Mouse (Mus musculus): Measurements from ENCODE around the gene Klhl10. TPM values are rescaled to one million over a fixed set of nuclear protein-coding genes. Genes with fewer than 3 reads are reported as not detected.

The Klhl10 gene
- total RNA-seq, 2 experiments from 2014 or later, result 0.82 to 1.2 TPM

DNA sequence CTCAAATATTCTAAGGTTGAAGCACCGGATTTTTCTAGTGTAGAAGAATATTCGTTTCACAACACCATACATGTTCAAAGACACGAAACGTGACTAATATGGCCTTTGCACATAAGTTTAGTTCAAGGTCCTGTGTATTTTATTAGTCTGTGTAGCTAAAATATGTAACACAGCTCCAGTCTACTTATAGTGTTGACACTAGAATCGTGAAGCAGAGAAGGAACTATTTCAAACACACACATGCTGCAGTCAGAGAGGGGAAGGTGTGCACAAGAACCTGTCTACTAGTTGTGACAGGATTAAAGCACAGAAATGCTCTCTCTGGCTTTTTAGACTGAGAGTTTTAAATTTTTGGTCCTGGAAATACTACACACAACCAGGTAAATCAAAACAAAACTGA, 16.0 kb downstream of the Klhl10 start:
- DNase-seq (ENCODE audit: low spot score in 2 of 2), result no peak

DNA sequence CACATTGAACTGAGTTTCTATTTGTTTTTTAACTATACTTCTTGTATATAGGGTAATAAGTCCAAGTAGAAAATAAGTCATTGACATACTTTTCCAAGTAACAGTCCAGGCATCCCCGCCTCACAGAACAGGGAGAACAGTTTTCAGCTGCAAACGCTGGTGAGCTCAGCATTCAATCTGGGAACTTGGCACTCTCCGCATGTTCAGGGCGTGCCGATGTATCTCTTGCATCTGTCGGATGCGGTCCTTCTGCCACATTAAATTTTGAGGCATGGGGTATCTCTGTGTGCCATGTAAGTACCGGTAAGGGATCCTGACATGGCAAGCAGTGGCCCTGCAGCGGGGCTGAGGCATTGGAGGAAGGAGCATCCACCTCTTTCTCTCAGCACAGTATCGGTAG, 21.0 kb downstream of the Klhl10 start:
- peak; percentile 39 for DNase-seq (ENCODE audit: low spot score in 2 of 2)

- no peak for DNase-seq (ENCODE audit: low spot score in 2 of 2)
Observed at GRCm38 (mm10) chr11:100465229-100465792, 23.6 kb downstream of the Klhl10 start.

DNA sequence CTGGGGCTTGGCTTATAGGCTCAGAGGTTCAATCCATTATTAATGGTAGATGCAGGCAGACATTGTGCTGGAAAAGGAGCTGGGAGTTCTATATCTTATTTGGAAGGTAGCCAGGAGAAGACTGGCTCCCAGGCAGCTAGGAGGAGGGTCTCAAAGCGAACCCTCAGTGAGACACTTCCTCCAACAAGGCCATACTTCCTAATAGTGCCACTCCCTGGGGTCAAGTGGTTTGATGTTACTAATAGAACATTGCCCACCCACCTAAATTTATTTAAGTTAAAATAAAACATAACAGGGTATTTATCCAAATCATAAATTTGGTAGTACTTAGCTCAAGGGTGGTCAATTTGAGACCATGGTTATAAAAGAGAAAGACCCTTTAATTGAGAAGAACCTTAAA, 24.1 kb downstream of the Klhl10 start:
- DNase-seq (ENCODE audit: low spot score in 2 of 2), result no peak

DNA sequence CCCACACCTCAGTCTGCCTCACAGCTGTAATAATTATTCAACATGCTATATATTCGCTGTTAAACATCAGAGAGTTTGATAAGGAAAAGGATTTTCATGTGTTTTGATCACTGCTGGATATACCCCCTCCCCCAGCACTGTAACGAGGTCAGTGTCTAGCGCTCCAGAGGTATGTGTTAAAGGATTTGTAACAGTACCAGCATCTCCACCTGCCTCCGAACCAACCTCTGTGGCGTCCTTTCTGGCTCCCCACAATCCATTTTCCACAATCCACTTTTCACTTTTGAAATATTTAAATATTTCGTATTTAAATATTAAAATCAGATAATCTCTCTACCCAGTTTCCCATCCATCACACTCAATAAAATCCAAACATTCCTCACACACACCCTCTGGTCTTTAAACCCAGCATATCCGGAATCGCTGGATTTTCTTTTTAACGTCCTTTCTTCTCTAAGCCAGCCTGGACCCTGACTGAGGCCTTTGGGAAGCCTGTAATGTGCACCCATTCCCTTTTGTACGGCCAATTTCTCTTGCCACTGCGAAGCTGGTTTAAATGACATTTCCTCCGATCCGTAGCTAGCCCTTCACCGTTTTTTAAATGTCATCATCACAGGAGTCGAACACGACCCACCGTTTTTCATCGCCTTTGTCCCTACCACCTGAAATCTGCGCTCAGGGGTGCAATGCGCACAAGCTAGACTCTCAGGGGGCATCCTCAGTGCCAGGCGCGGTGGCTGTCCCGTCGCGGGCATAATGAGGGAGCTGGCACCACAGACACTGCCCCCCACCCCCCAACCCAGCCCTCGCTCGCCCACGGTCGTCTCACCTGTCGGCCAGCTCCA, 29.9 kb downstream of the Klhl10 start:
- no peak for DNase-seq (ENCODE audit: low spot score in 2 of 2)

- DNase-seq (ENCODE audit: low spot score in 2 of 2), result peak; percentile 87 to 91
Observed at GRCm38 (mm10) chr11:100472197-100472934, 30.6 kb downstream of the Klhl10 start, which contains the start of gene Klhl11. Gene Klhl11, minus strand, starts transcription at chr11:100472741.

- DNase-seq (ENCODE audit: low spot score in 2 of 2), result no peak
Observed at GRCm38 (mm10) chr11:100472935-100473295, 31.2 kb downstream of the Klhl10 start.

GRCm38 (mm10) chr11:100476281-100476680, 34.6 kb downstream of the Klhl10 start:
- DNase-seq (ENCODE audit: low spot score in 2 of 2), result no peak

DNA sequence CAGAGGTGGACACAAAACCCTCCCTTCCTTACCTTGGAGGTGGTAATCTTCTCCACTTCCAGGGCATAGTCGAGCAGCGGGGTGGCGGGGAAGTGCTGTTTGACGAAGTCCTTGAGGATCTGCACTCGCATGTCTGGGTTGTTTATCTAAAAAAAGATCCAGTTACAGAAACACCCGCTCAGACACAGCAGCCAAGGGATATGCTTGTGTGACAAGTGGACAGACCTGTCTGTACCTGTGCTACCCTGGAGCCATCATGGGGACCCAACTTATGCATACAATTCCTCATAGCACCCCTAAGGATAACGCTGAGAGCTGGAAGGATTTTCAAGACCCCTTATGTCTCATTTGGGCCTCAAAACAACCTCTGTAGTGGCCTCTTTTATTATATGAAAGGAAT, 37.4 kb downstream of the Klhl10 start:
- no peak for DNase-seq (ENCODE audit: low spot score in 2 of 2)

GRCm38 (mm10) chr11:100484461-100484860, 42.7 kb downstream of the Klhl10 start:
- no peak for DNase-seq (ENCODE audit: low spot score in 2 of 2)

GRCm38 (mm10) chr11:100485801-100486538, 44.3 kb downstream of the Klhl10 start:
- DNase-seq (ENCODE audit: low spot score in 2 of 2), result no peak

- DNase-seq (ENCODE audit: low spot score in 2 of 2), result no peak
Observed at GRCm38 (mm10) chr11:100490951-100491350, 49.2 kb downstream of the Klhl10 start.

GRCm38 (mm10) chr11:100493771-100494170, 52.1 kb downstream of the Klhl10 start:
- no peak for DNase-seq (ENCODE audit: low spot score in 2 of 2)

DNA sequence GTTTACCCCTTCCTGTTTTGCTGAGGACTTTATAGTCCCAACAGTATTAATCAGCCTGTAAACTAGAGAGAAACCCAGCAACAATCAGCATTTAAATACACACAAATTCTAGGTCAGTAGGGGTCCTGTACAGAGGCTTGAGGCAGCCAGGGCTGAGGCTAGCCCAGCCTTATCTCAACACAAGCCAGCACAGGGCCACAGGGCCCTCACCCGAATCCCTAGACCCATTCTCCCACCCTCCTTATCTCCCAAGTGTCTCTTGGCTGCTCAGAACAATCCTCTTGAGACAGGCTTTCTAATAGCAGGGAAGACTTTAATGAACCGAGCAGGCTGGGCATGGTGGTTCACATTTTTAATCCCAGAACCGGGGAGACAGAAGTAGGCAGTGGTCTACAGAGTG, 58.5 kb downstream of the Klhl10 start:
- no peak for DNase-seq (ENCODE audit: low spot score in 2 of 2)

DNA sequence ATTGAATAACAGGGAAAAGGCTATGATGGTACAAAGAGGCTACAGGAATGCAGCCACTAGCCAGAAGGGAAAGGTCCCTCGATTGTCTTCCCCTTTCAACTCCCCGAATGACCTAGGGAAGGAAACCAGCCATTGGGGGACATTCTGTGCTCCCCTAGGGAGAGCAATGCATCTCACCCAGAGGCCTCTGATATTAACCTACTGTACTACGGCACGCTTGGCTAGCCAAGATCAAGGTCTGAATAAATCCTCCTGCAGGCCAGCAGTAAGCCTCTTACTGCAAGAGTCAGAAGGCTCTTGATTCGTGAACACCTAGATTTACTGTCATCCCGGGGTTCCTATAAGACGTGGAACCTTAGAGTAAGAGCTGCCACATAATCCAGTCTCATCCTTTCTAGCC, 58.9 kb downstream of the Klhl10 start:
- DNase-seq (ENCODE audit: low spot score in 2 of 2), result no peak

DNA sequence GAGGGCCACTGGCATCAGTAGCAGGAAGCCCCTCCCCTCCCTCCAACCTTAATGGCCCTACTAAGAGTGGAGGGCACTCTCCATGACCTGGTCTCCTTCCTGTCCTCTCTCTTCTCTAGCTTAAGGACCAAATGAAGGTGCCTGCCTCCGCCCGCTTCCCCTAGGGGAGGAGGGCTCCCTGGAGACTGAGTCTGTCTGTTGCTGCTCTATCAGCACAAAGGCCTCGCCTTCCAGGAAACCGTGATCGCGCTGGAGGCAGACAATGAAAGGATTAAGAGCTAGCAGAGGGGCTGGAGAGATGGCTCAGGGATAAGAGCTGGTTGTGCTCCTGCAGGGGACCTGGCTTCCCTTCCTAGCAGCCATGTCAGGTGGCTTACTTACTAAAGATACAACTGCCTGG, 59.6 kb downstream of the Klhl10 start:
- no peak for DNase-seq (ENCODE audit: low spot score in 2 of 2)

GRCm38 (mm10) chr11:100504990-100505660, 63.4 kb downstream of the Klhl10 start:
- no peak for DNase-seq (ENCODE audit: low spot score in 2 of 2)

GRCm38 (mm10) chr11:100505997-100506396, 64.3 kb downstream of the Klhl10 start:
- DNase-seq (ENCODE audit: low spot score in 2 of 2), result no peak

Data from left cerebral cortex, adult 18-20 months (tissue).